In the genomic region with DNA sequence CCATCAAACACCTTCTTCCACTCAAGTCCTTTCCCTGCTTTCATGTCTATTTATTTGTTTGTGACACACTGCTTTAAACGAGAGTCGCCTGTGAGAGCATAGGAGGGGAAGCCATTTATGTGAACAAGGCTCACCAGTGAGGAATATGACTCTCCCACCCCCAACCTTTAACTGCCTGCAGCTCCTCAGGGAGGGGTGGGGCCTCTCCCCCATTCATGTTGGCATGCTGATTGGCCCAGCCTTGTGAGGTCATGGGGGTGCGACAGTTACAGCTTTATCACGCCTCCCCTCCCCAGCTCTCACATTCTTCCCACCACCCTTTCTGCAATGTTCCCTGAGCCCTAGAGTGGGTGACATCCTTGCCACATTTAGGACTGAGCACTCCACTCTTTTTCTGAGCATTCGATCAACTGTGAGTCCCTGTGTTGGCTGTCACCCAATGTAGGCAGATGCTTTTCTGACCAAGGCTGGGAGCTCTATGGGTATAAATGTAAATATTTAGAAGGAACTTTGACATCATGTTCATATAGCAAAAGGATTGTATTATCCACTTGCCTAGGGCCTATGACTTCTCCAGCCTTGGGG, we compare ENCODE assay signal across 23 mouse cellular contexts.
A peak's percentile ranks its signal among the peaks of the same experiment; 100 is the strongest.
DNase-seq lines count a peak whose midpoint lies in the region; ATAC-seq and TF ChIP-seq lines count a peak whose summit lies in the region.
"Had no signal": no experiment of that assay in that cellular context is flagged by ENCODE, and none has a peak within 500 bp of the region (broad histone marks: within the 10 kb centered on the region; RNA-seq: fewer than 3 reads in every experiment).

No protein-coding gene starts in this region.

- peaks cover 8% of the 10 kb centered on the region; the same call in 1 of the 2 replicates for H3K4me1 ChIP-seq in kidney, embryonic 15.5 days
- peaks cover 4% of the 10 kb centered on the region; the same call in 1 of the 2 replicates for H3K4me1 ChIP-seq in lung, postnatal 0 days (ENCODE audit: insufficient read depth, low read depth, low read length)
- H3K4me1 ChIP-seq in lung, adult 2 months (ENCODE audit: control insufficient read depth, insufficient read depth, low read length), result peaks cover 15% of the 10 kb centered on the region
- H3K4me1 ChIP-seq: forebrain, embryonic 12.5 days; liver, embryonic 13.5 days; midbrain, embryonic 10.5 days had no signal

- 40% methylated on average over 5 of the region's 5 CpGs for WGBS in kidney, embryonic 15.5 days
- whole genome bisulfite sequencing in lung, postnatal 0 days, result 34% methylated on average over 5 of the region's 5 CpGs
- 56% methylated on average over 5 of the region's 5 CpGs for WGBS in lung, adult 2 months

- ATAC-seq in kidney, embryonic 15.5 days (replicated peaks; ENCODE audit: low FRiP score), result no peak
- peak; percentile 42 for ATAC-seq in lung, postnatal 0 days

- H3K27ac ChIP-seq in kidney, embryonic 15.5 days, result no peak overlapping the region
- H3K27ac ChIP-seq in lung, postnatal 0 days (ENCODE audit: low read length), result peak overlapping the region; percentile 71
- H3K27ac ChIP-seq: embryonic facial prominence, embryonic 13.5 days; forebrain, embryonic 12.5 days; layer of hippocampus, adult 2 months; liver, embryonic 13.5 days; midbrain, embryonic 10.5 days had no signal

- no peak overlapping the region for H3K4me3 ChIP-seq in kidney, embryonic 15.5 days (replicated peaks)
- no peak overlapping the region for H3K4me3 ChIP-seq in lung, postnatal 0 days (ENCODE audit: low read depth, low read length)
- H3K4me3 ChIP-seq in lung, adult 2 months (replicated peaks; ENCODE audit: extremely low read depth, low read depth, low read length), result no peak overlapping the region
- H3K4me3 ChIP-seq: embryonic facial prominence, embryonic 13.5 days; erythroblast, embryonic 14.5 days; forebrain, embryonic 12.5 days; heart, adult 2 months; layer of hippocampus, adult 2 months; liver, embryonic 13.5 days; midbrain, embryonic 10.5 days had no signal

- TF ChIP-seq POLR2A in lung, adult 2 months (IDR thresholded peaks at IDR 0.05; ENCODE audit: borderline replicate concordance, extremely low read depth, low read depth, low read length), result no peak

- no peaks in the 10 kb centered on the region for H3K36me3 ChIP-seq in kidney, embryonic 15.5 days
- H3K36me3 ChIP-seq in lung, postnatal 0 days (ENCODE audit: insufficient read depth, low read length), result no peaks in the 10 kb centered on the region
- H3K36me3 ChIP-seq: embryonic facial prominence, embryonic 13.5 days; forebrain, embryonic 12.5 days; liver, embryonic 13.5 days; midbrain, embryonic 10.5 days had no signal

- H3K27me3 ChIP-seq in kidney, embryonic 15.5 days, result no peaks in the 10 kb centered on the region
- no peaks in the 10 kb centered on the region for H3K27me3 ChIP-seq in lung, postnatal 0 days (replicated peaks; ENCODE audit: insufficient read depth, low read length)
- H3K27me3 ChIP-seq: embryonic facial prominence, embryonic 13.5 days; forebrain, embryonic 12.5 days; liver, embryonic 13.5 days had no signal

- peak; percentile 89 for DNase-seq in heart, adult 11 months
- DNase-seq in heart, postnatal 10 days, result no peak
- DNase-seq in kidney, postnatal 10 days, result peak; percentile 3
- DNase-seq in lung, postnatal 0 days (ENCODE audit: low spot score), result peak; percentile 37
- no peak for DNase-seq in lung, adult 2 months
- no peak for DNase-seq in spleen, postnatal 36 days (ENCODE audit: low spot score in 2 of 2)
- DNase-seq: adrenal gland, postnatal 25 days; cerebellum, adult 8-10 months; cerebellum, postnatal 36 days; embryo, embryonic 11 days; gastrocnemius, postnatal 25 days; heart, adult 2 months; heart, postnatal 4 days; kidney, adult 18-20 months; kidney, postnatal 25 days; liver, embryonic 13.5 days; thymus, postnatal 25 days had no signal

- no peaks in the 10 kb centered on the region for H3K9me3 ChIP-seq in kidney, embryonic 15.5 days (replicated peaks)
- no peaks in the 10 kb centered on the region for H3K9me3 ChIP-seq in lung, postnatal 0 days (ENCODE audit: low read length)
- H3K9me3 ChIP-seq: embryonic facial prominence, embryonic 13.5 days; forebrain, embryonic 12.5 days; liver, embryonic 13.5 days; midbrain, embryonic 10.5 days had no signal

- TF ChIP-seq EP300 in lung, postnatal 0 days (IDR thresholded peaks at IDR 0.05), result 0 out of 2 replicates have a peak, but pooled peaks have one; percentile 12

- no peak for TF ChIP-seq CTCF in lung, postnatal 0 days (IDR thresholded peaks at IDR 0.05)
- TF ChIP-seq CTCF in lung, adult 2 months (IDR thresholded peaks at IDR 0.05; ENCODE audit: insufficient read depth, low read length), result no peak

- intact Hi-C loops in heart, postnatal 10 days (cut with DNase I), result no loop called here

- H3K4me2 ChIP-seq in kidney, embryonic 15.5 days, result no peak overlapping the region
- no peak overlapping the region for H3K4me2 ChIP-seq in lung, postnatal 0 days (replicated peaks; ENCODE audit: low read depth, low read length)
- H3K4me2 ChIP-seq: embryonic facial prominence, embryonic 13.5 days; forebrain, embryonic 12.5 days; liver, embryonic 13.5 days had no signal

- H3K9ac ChIP-seq in kidney, embryonic 15.5 days, result no peak overlapping the region
- H3K9ac ChIP-seq in lung, postnatal 0 days (replicated peaks; ENCODE audit: low read depth), result no peak overlapping the region
- H3K9ac ChIP-seq: embryonic facial prominence, embryonic 13.5 days; forebrain, embryonic 12.5 days; liver, embryonic 13.5 days had no signal

Comparison
In these comparisons a context has a peak if more than half of its experiments do, and no peak if none do; other contexts are left out.
1. DNase-seq: peak in heart, adult 11 months (single experiment), kidney, postnatal 10 days (single experiment) and lung, postnatal 0 days (single experiment); none in heart, postnatal 10 days (0 of 2), lung, adult 2 months (single experiment) and spleen, postnatal 36 days (0 of 2).